Mouse (Mus musculus): ENCODE measurements around the gene Hydin.

The Hydin gene

GRCm38 (mm10) chr8:110630571-110631071 lies 363.8 kb downstream of the Hydin start:
- in situ Hi-C loops (cut with MboI, MseI) = loop anchor here (5.0 to 25.0 kb wide), 2 partner anchors 52 to 457 kb away; partner anchors contain the start of genes Clec18a and Pdpr

- in situ Hi-C loops (cut with MboI, MseI) = loop anchor here (5.0 to 25.0 kb wide), 2 partner anchors 51 to 456 kb away; partner anchors contain the start of genes Clec18a and Pdpr
Observed at GRCm38 (mm10) chr8:110631201-110631600, 364.4 kb downstream of the Hydin start.

GRCm38 (mm10) chr8:110633814-110634213 lies 367.0 kb downstream of the Hydin start:
- in situ Hi-C loops (cut with MboI, MseI) = loop anchor here (5.0 to 25.0 kb wide), 2 partner anchors 48 to 453 kb away; partner anchors contain the start of genes Clec18a and Pdpr

- in situ Hi-C loops (cut with MboI, MseI) = loop anchor here (25.0 kb wide), 1 partner anchor 451 kb away; the partner anchor contains the start of genes Clec18a and Pdpr
Observed at GRCm38 (mm10) chr8:110636182-110636581, 369.4 kb downstream of the Hydin start.

DNA sequence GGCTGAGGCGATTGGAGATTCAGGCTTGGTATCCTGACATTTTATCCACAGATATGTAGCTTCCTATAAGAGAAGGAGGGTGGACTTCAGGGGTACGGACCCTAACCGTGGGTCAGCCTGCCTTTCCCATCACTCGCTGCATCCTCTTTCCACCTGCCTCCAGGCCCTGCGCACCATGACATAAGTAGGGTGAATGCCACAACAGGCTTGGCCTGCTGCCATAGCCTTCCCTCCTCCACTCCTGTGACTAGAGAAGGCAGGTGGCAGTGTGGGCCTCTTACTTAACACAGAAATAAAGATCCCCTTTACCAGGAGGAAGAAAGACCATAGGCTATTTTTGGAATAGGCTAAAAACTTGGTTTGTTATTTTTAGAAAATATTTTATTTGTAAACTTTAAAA lies 375.6 kb downstream of the Hydin start:
- in situ Hi-C loops (cut with MboI, MseI) = loop anchor here (25.0 kb wide), 1 partner anchor 445 kb away; the partner anchor contains the start of genes Clec18a and Pdpr

- in situ Hi-C loops (cut with MboI, MseI) = loop anchor here (25.0 kb wide), 1 partner anchor 444 kb away; the partner anchor contains the start of genes Clec18a and Pdpr
Observed at GRCm38 (mm10) chr8:110643177-110643576, 376.4 kb downstream of the Hydin start.

DNA sequence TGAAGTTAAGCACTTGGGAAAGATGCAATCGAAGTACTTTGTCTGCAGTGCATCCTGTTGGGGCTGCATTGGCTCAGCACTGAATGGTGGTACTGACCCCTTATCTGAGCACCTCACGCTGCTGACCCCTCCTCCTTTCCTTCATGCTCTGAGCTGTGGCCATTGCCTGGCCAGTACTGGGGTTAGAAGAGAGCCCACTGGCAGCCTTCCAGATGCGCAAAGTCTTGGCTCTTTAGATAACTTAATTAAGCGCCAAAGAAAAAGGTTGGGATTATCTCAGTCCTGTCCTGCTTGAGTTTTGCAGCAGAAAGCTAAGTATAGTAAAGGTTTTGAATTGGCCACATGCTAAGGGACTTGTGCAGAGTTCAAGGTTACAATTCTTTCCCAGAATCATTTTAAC lies 377.6 kb downstream of the Hydin start:
- in situ Hi-C loops (cut with MboI, MseI) = loop anchor here (25.0 kb wide), 1 partner anchor 443 kb away; the partner anchor contains the start of genes Clec18a and Pdpr

DNA sequence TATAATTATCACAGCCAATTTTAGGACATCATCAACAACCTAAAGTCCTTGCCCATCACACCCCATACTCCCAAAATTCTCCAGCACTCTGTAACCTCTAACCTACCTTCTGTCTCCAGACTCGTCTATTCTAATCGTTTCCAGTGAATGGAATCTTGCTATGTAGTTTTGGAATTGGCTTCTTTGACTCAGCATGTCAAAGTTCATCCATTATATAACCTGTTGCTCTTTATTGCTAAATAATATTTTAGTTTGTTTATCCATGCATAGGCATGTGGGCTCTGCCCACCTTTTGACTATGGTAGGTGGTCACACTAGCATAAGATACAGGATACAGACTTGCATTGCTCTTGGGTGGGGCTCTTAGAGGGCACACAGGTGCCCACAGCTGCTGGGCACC lies 378.1 kb downstream of the Hydin start:
- in situ Hi-C loops (cut with MboI, MseI) = loop anchor here (25.0 kb wide), 1 partner anchor 442 kb away; the partner anchor contains the start of genes Clec18a and Pdpr

- in situ Hi-C loops (cut with MboI, MseI) = loop anchor here (25.0 kb wide), 1 partner anchor 442 kb away; the partner anchor contains the start of genes Clec18a and Pdpr
Observed at GRCm38 (mm10) chr8:110645340-110645739, 378.6 kb downstream of the Hydin start.

- in situ Hi-C loops (cut with MboI, MseI) = loop anchor here (25.0 kb wide), 1 partner anchor 441 kb away; the partner anchor contains the start of genes Clec18a and Pdpr
Observed at GRCm38 (mm10) chr8:110646064-110646463, 379.3 kb downstream of the Hydin start.

DNA sequence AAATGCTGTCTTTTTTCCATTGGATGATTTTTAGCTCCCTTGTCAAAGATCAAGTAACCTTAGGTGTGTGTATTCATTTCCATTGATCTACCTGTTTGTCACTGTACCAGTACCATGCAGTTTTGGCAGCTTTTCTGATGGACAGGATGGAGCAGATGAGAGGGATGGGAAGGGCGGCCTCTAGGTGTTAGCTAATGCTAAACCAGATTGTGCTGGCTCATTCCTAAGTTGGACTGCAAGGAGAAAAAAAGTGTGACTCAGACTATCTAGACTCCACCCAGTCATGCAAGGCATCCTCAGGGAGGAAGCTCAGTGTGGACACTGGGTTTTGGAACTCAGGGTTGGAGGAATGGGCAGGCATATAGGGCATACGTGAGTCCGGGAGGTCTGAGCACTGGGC lies 381.8 kb downstream of the Hydin start:
- in situ Hi-C loops (cut with MboI, MseI) = loop anchor here (25.0 kb wide), 1 partner anchor 439 kb away; the partner anchor contains the start of genes Clec18a and Pdpr

DNA sequence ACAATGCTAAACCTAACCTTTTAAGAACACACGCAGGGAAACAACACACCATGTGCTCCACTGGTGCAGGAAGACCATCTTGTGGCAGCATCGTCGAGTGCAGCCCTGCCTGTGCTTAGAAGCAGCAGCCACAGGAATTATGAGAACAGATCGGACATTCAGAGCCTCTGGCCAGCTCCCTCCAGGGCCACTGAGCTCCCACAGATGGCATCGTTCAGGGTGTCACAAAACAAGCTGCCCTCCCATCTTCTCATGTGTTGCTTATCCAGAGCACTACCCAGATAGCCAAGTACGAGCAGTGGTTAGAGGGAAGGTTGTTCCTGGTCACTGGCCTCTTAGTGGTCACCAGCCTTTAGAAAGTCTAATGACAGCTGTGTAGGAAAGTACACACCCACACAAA lies 382.5 kb downstream of the Hydin start:
- in situ Hi-C loops (cut with MboI, MseI) = loop anchor here (25.0 kb wide), 1 partner anchor 438 kb away; the partner anchor contains the start of genes Clec18a and Pdpr

DNA sequence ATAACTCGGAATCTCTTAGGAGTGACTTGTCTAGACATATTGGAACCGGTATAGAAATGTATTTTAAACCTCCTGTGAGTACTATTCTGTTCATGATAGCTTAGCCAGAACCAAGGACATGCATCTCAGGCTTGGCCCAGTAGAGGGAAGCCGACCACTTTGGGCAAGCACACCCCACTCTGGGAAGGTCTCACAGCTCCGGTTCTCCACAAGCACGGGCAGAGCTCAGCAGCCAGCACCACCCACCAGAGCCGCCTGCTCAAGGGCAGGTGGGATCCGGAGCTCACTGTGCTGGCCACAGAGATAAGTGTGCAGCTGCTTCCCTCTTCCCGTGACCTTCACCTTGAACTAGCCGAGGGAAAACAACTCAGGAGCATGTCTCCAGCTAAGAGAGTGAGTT lies 384.1 kb downstream of the Hydin start:
- in situ Hi-C loops (cut with MboI, MseI) = no loop called here

GRCm38 (mm10) chr8:110651847-110652246 lies 385.1 kb downstream of the Hydin start:
- in situ Hi-C loops (cut with MboI, MseI) = no loop called here

- in situ Hi-C loops (cut with MboI, MseI) = no loop called here
Observed at GRCm38 (mm10) chr8:110654075-110655060, 387.6 kb downstream of the Hydin start.

DNA sequence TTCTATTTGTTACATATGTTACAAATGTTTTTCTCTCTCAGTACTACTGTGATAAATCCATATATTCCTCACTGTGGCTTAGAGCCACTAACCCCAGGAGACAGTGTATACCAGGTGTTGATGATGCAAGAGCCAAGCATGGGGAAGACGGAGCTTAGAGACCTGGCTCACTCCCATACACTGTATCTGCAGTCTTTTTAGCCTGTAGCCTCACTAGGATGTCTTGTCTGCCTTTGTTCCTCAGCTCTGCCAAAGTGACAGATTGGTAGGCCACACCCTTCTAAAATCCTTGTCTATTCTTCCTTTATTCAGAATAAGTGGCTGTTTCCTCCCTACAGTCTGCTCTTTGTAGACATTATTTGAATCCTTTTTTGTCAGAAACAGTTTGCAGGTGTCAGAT lies 389.1 kb downstream of the Hydin start:
- in situ Hi-C loops (cut with MboI, MseI) = no loop called here

DNA sequence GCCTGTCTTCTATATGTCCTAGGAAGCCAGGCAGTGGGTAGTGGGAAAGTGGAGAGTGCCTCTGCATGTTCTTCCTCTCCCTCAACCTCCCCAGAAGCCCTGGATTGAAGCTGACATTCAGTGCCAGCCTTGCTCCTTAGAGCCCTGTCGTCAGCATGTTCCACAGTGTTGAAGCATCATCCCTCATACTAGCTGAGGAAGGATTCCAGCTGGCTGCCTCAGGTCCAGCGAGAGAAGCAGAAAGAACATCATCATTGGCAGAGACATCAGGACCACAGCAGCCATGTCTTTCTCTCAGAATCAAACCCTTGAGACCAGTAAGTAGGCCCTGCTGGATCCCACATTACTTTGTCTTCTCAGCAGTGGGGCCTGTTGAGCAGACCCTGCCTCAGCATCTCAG lies 390.9 kb downstream of the Hydin start:
- in situ Hi-C loops (cut with MboI, MseI) = no loop called here
